Mouse (Mus musculus) erythroblast, embryonic 14.5 days (primary cell): Measurements from ENCODE around the gene Ddah1. TPM values are rescaled to one million over a fixed set of nuclear protein-coding genes. Genes with fewer than 3 reads are reported as not detected.

Experiments
- H3K27me3 ChIP-seq: 2 replicates; pipeline ENCODE4 v1.6.1; 2012; ENCODE audit warnings: inconsistent platforms; ENCODE audit not compliant: control insufficient read depth
- H3K36me3 ChIP-seq: 2 replicates; pipeline ENCODE4 v1.6.1; 2012; ENCODE audit warnings: mild to moderate bottlenecking, inconsistent platforms; ENCODE audit not compliant: control insufficient read depth
- H3K4me1 ChIP-seq: 2 replicates; pipeline ENCODE4 v1.6.1; 2012; ENCODE audit warnings: inconsistent platforms; ENCODE audit not compliant: control insufficient read depth
- H3K4me3 ChIP-seq: replicated peaks from 2 replicates; pipeline ENCODE3; 2012; ENCODE audit warnings: moderate library complexity, mild to moderate bottlenecking, inconsistent platforms
- H3K9me3 ChIP-seq: 2 replicates; pipeline ENCODE4 v1.6.1; 2012; ENCODE audit warnings: low read length, inconsistent platforms, mixed read lengths; ENCODE audit not compliant: control insufficient read depth
- GATA1 ChIP-seq: IDR thresholded peaks from 2 replicates; pipeline ENCODE4 v1.6.1; 2012; ENCODE audit warnings: low read length, inconsistent platforms, mixed read lengths
- TAL1 ChIP-seq: IDR thresholded peaks from 3 replicates; pipeline ENCODE4 v1.6.1; 2012; ENCODE audit warnings: low read length, inconsistent platforms, mixed read lengths
- polyA plus RNA-seq: library from polyadenylated mRNA; stranded (reverse); fragments of >175 nt; gene quantifications from 2 replicates; pipeline ENCODE4 v1.2.3, GENCODE M21; 2012

The Ddah1 gene
- polyA plus RNA-seq, 1 experiment, result 0.12 TPM

DNA sequence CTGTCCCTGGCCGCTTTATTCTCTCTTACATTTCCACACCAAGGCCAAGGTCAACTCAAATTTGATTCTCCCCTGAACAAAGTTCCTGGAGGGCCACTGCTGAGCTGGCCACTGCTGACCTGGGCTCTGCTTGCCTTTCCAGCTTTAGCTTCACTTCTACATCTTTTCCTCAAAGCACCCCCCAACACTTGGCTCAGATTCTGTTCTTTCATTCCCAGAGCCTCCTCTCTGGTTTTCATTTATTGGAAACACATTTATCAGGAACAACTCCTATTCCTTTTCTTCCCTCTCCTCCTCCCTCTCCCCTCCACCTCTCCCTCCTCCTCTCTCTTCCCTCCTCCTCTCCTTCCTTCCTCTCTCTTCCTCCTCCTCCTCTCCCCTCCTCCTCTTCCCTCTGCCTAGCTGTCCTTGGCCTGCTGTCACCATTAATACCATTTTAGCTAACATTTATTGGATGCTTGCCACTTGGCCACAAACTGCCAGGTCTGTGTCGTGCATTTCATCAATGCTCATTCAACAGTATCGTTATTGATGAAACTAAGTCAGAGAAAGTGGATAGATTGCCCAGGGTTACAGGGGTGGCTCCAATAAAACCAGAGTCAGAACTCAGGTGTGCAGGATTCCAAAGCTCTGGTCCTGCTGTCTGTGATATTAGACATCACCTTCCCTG, 3.2 kb downstream of the Ddah1 start:
- H3K9me3 ChIP-seq, result no peaks in the 10 kb centered on the region
- peaks cover 41% of the 10 kb centered on the region for H3K27me3 ChIP-seq
- no peaks in the 10 kb centered on the region for H3K36me3 ChIP-seq
- peaks cover 27% of the 10 kb centered on the region for H3K4me1 ChIP-seq
- TF ChIP-seq TAL1, result no peak
- no peak for TF ChIP-seq GATA1
- H3K4me3 ChIP-seq, result no peak overlapping the region

GRCm38 (mm10) chr3:145762957-145763641, 4.6 kb downstream of the Ddah1 start:
- Histone ChIP-seq H3K36me3 (no peaks in the 10 kb centered on the region), H3K4me1 (peaks cover 14% of the 10 kb centered on the region), H3K4me3 (no peak overlapping the region), H3K9me3 (no peaks in the 10 kb centered on the region), H3K27me3 (peaks cover 33% of the 10 kb centered on the region)
- no peak for TF ChIP-seq TAL1
- TF ChIP-seq GATA1, result no peak

DNA sequence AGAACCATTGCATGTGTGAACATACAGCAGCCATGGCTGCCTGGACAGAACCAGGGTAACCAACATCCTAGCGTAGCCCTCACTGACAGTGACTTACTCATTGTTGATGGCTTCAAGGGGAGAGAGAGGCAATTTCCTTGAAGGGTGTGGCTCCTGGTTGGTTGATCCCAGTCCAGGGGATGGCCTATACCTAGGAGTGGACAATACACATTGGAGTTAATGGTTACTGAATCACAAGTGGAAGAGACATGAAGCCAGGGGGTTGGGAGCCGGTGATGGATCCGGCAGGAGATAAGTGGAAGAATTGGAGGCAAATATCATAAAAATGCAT, 5.1 kb downstream of the Ddah1 start:
- Histone ChIP-seq H3K9me3 (no peaks in the 10 kb centered on the region), H3K4me1 (peaks cover 9% of the 10 kb centered on the region), H3K4me3 (no peak overlapping the region), H3K27me3 (peaks cover 28% of the 10 kb centered on the region), H3K36me3 (no peaks in the 10 kb centered on the region)
- TF ChIP-seq TAL1 (no peak), GATA1 (no peak)

DNA sequence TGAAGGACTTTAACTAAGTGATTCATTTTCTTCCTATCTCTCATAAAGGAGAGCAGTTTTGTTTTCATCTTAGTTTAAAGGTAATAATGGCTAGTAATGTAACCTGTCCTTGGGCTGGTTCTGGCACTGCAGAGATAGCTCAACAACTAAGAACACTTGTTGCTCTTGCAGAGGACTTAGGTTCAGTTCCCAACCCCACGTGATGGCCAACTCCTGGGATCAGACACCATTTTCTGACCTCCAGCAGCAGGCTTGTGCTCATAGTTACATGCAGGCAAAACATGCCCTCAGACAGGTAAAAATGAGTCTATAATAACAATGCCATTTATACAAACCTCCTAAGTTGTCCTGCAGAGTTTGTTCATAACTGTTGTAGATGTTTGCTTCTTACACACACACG, 5.9 kb downstream of the Ddah1 start:
- Histone ChIP-seq H3K27me3 (peaks cover 20% of the 10 kb centered on the region), H3K4me1 (peaks cover 1% of the 10 kb centered on the region; the same call in 1 of the 2 replicates), H3K4me3 (no peak overlapping the region), H3K36me3 (no peaks in the 10 kb centered on the region), H3K9me3 (no peaks in the 10 kb centered on the region)
- TF ChIP-seq TAL1 (no peak), GATA1 (no peak)

GRCm38 (mm10) chr3:145768439-145768838, 10.0 kb downstream of the Ddah1 start:
- no peak overlapping the region for H3K4me3 ChIP-seq
- H3K4me1 ChIP-seq, result no peaks in the 10 kb centered on the region
- no peaks in the 10 kb centered on the region for H3K9me3 ChIP-seq
- no peaks in the 10 kb centered on the region for H3K36me3 ChIP-seq
- TF ChIP-seq GATA1 (no peak), TAL1 (no peak)
- no peaks in the 10 kb centered on the region for H3K27me3 ChIP-seq

DNA sequence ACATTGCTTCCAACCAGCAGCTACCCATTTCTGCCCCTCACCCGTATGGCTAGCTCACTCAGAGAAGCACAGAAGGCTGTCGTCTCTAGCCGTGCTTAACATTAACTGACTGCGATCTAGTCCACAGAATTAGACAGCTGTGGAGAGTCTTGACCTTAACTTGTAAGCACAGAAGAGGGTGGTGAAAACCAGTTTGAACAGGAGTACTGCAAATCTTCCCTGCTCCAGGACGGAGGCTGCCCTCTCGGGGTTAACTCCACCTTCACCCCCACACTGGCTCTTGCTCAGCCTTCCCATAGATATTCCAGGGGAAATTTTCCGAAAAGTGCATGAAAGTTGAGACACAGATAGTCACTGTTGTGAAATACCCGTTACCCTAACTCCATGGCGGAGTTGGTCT, 14.9 kb downstream of the Ddah1 start:
- no peaks in the 10 kb centered on the region for H3K27me3 ChIP-seq
- TF ChIP-seq GATA1 (no peak), TAL1 (no peak)
- no peak overlapping the region for H3K4me3 ChIP-seq
- no peaks in the 10 kb centered on the region for H3K9me3 ChIP-seq
- H3K36me3 ChIP-seq, result no peaks in the 10 kb centered on the region
- no peaks in the 10 kb centered on the region for H3K4me1 ChIP-seq

- TF ChIP-seq TAL1 (no peak), GATA1 (no peak)
- H3K27me3 ChIP-seq, result no peaks in the 10 kb centered on the region
- no peak overlapping the region for H3K4me3 ChIP-seq
- H3K9me3 ChIP-seq, result no peaks in the 10 kb centered on the region
- no peaks in the 10 kb centered on the region for H3K36me3 ChIP-seq
- H3K4me1 ChIP-seq, result no peaks in the 10 kb centered on the region
Observed at GRCm38 (mm10) chr3:145774336-145774735, 15.9 kb downstream of the Ddah1 start.

GRCm38 (mm10) chr3:145775236-145775635, 16.8 kb downstream of the Ddah1 start:
- Histone ChIP-seq H3K4me3 (no peak overlapping the region), H3K9me3 (no peaks in the 10 kb centered on the region), H3K27me3 (no peaks in the 10 kb centered on the region), H3K4me1 (no peaks in the 10 kb centered on the region), H3K36me3 (no peaks in the 10 kb centered on the region)
- TF ChIP-seq TAL1 (no peak), GATA1 (no peak)

DNA sequence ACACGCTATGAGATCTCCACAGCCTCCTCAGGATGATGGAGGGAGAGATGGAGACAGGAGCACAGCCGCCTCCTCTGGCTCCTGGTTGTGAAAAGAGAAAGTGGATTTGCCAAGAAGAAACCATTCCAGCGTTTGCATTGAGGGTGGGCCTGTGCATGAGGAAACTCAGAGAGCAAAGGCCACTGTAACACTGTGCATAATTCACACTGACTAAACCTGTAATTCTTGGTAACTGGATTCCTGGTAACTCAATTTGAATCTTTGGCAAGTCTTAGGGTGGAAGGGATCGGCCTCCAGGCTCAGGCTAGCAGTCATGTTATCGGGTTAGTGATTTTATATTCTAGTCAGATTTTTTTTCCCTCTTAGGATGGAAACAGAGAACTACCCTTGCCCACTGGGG, 17.4 kb downstream of the Ddah1 start:
- TF ChIP-seq GATA1, result no peak
- no peak for TF ChIP-seq TAL1
- no peaks in the 10 kb centered on the region for H3K9me3 ChIP-seq

More for the DNA sequence above, 17.4 kb downstream of the Ddah1 start:
- Histone ChIP-seq H3K36me3 (no peaks in the 10 kb centered on the region), H3K4me1 (no peaks in the 10 kb centered on the region), H3K4me3 (no peak overlapping the region), H3K27me3 (no peaks in the 10 kb centered on the region)
